Mouse (Mus musculus) midbrain, embryonic 14.5 days (tissue): ENCODE measurements around the gene Zyx. TPM values are rescaled to one million over a fixed set of nuclear protein-coding genes. Genes with fewer than 3 reads are reported as not detected.

Experiments used
- ATAC-seq: fragments of 200-750 bp; cut with Nextera tagmentation; 2 replicates; pipeline ENCODE4 v1.8.0; 2017; ENCODE audit warnings: moderate number of reproducible peaks, moderate library complexity; ENCODE audit not compliant: low FRiP score, low TSS enrichment
- DNase-seq: peaks from one replicate; pipeline ENCODE4 v3.0.0-alpha.2; 2015
- H3K27ac ChIP-seq: fragments of 300-500 bp; sonication (generic); replicated peaks from 2 replicates; pipeline ENCODE4 v1.5.1; 2014; ENCODE audit warnings: mild to moderate bottlenecking, low read depth, low read length, moderate library complexity
- H3K27me3 ChIP-seq: fragments of 300-500 bp; sonication (generic); 2 replicates; pipeline ENCODE4 v1.6.1; 2014; ENCODE audit warnings: low read length, control low read depth, mixed read lengths; ENCODE audit not compliant: control insufficient read depth, insufficient read depth
- H3K36me3 ChIP-seq: fragments of 300-500 bp; sonication (generic); 2 replicates; pipeline ENCODE4 v1.6.1; 2014; ENCODE audit warnings: low read length, control low read depth; ENCODE audit not compliant: control insufficient read depth, insufficient read depth
- H3K4me1 ChIP-seq: fragments of 300-500 bp; sonication (generic); 2 replicates; pipeline ENCODE4 v1.6.1; 2014; ENCODE audit warnings: mild to moderate bottlenecking, antibody characterized with exemption, low read length, control low read depth; ENCODE audit not compliant: control insufficient read depth, insufficient read depth
- H3K4me2 ChIP-seq: fragments of 300-500 bp; sonication (generic); 2 replicates; pipeline ENCODE4 v1.6.1; 2014; ENCODE audit warnings: mild to moderate bottlenecking, low read length, moderate library complexity
- H3K4me3 ChIP-seq: fragments of 300-500 bp; sonication (generic); replicated peaks from 2 replicates; pipeline ENCODE4 v1.5.1; 2014; ENCODE audit warnings: low read depth, low read length
- H3K9ac ChIP-seq: fragments of 300-500 bp; sonication (generic); replicated peaks from 2 replicates; pipeline ENCODE4 v1.6.1; 2014; ENCODE audit warnings: mild to moderate bottlenecking, low read length, moderate library complexity
- H3K9me3 ChIP-seq: fragments of 300-500 bp; sonication (generic); 2 replicates; pipeline ENCODE4 v1.6.1; 2016; ENCODE audit warnings: low read length, control low read depth, mixed read lengths; ENCODE audit not compliant: control insufficient read depth
- WGBS: fragments of 180-500 bp; shearing (Covaris S2); extraction: QIAGEN DNeasy Blood & Tissue Kit; methylation state at CpG from one replicate; pipeline ENCODE4 v1.1.7; 2014; 5-methylcytosine and 5-hydroxymethylcytosine counted together
- polyA plus RNA-seq: library from polyadenylated mRNA; unstranded; fragments of >200 nt; fragmentation: Nextera tagmentation; extraction: Ambion mirVana; gene quantifications from 2 replicates; pipeline ENCODE4 v1.2.1, GENCODE M21; 2014

Gene Zyx
- polyA plus RNA-seq, 1 experiment from 2014 or later = 55.7 TPM

DNA sequence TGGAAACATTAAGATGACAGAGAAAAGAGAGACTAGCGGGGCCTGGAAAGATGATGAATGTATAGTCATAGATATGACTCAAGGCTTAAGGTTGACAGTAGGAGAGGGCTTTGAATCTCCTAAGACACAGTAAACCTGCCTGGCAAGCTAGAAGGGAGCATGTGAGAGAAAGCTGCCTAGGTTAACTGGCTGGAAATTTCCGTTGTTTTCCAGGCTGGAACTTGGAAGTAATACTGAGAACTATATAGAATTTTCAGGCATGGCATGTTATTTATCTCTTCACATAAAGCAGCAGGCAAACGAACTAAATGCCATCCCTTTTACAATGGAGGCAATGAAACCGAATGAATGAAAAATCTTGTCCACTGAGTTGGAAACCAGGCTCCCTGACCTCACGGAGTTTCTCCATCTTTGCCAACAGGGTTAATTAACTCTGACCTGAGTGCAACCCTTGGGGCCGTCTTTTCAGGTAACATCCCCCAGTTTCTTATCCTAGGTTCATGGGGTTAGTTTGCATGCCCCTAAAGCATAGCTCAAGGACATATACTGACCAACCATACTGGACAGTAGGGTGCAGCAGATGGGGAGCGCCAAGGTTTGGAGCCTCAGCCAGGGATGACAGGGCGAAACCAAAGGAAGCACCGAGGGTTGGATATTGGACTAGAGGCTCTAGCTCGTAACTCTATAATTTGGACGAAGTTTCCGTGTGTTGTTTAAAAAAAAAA, 987 bp upstream of the Zyx start:
- no peaks in the 10 kb centered on the region for H3K27me3 ChIP-seq
- no peak for ATAC-seq

GRCm38 (mm10) chr6:42349006-42349425, 414 bp upstream of the Zyx start:
- DNase-seq (peak; percentile 82), ATAC-seq (peak; percentile 26)
- Histone ChIP-seq H3K9ac (peak overlapping the region; percentile 90), H3K27me3 (no peaks in the 10 kb centered on the region), H3K4me1 (peaks cover 24% of the 10 kb centered on the region), H3K4me3 (peak overlapping the region; percentile 80), H3K4me2 (peak overlapping the region; percentile 69), H3K9me3 (no peaks in the 10 kb centered on the region), H3K36me3 (peaks cover 5% of the 10 kb centered on the region; the same call in 1 of the 2 replicates), H3K27ac (peak overlapping the region; percentile 89)
- WGBS = under 1% methylated on average over 11 of the region's 11 CpGs

More for the DNA sequence above, 987 bp upstream of the Zyx start:
- Histone ChIP-seq H3K9ac (no peak overlapping the region), H3K4me2 (peak overlapping the region; percentile 69), H3K27ac (no peak overlapping the region), H3K36me3 (peaks cover 5% of the 10 kb centered on the region; the same call in 1 of the 2 replicates), H3K9me3 (no peaks in the 10 kb centered on the region), H3K4me1 (peaks cover 21% of the 10 kb centered on the region), H3K4me3 (peak overlapping the region; percentile 80)
- WGBS = 39% methylated on average over 12 of the region's 12 CpGs
- DNase-seq = no peak

- DNase-seq (peak; percentile 82), ATAC-seq (peak; percentile 61)
- peak overlapping the region; percentile 90 for H3K9ac ChIP-seq
- no peaks in the 10 kb centered on the region for H3K9me3 ChIP-seq
- peaks cover 30% of the 10 kb centered on the region for H3K4me1 ChIP-seq
- H3K4me2 ChIP-seq = peak overlapping the region; percentile 69
- H3K36me3 ChIP-seq = peaks cover 5% of the 10 kb centered on the region; the same call in 1 of the 2 replicates
- under 1% methylated on average over 68 of the region's 72 CpGs for WGBS
- H3K27me3 ChIP-seq = no peaks in the 10 kb centered on the region
- H3K27ac ChIP-seq = peak overlapping the region; percentile 89
- H3K4me3 ChIP-seq = peak overlapping the region; percentile 80
These were observed 864 bp downstream of the Zyx start for GRCm38 (mm10) chr6:42350021-42350967.

GRCm38 (mm10) chr6:42350968-42351775, 1.7 kb downstream of the Zyx start:
- Histone ChIP-seq H3K27me3 (no peaks in the 10 kb centered on the region), H3K4me2 (peak overlapping the region; percentile 69), H3K9ac (peak overlapping the region; percentile 90), H3K36me3 (peaks cover 12% of the 10 kb centered on the region), H3K4me3 (peak overlapping the region; percentile 80), H3K27ac (no peak overlapping the region), H3K9me3 (no peaks in the 10 kb centered on the region), H3K4me1 (peaks cover 30% of the 10 kb centered on the region)
- ATAC-seq (no peak), DNase-seq (no peak)
- 47% methylated on average over 13 of the region's 13 CpGs for WGBS

- ATAC-seq = no peak
- H3K4me1 ChIP-seq = peaks cover 30% of the 10 kb centered on the region
These were observed 2.5 kb downstream of the Zyx start for GRCm38 (mm10) chr6:42351776-42352485.

DNA sequence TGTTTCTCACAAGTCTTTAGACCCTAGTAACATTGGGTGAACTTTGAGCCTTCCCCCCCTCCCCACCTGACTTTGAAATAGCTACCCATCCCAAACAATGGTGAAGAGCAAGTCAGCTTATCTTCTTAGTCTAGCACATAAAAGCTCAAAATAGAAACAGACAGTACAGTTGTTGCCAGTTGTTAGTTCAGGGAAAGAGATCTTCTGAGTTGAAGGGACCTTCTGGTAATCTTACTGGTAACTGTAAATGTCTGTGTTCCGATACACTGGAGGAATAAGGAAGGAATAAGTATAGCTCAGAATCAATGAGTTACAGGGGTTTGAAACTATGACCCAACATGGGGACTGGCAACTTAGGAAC, 3.0 kb downstream of the Zyx start:
- Histone ChIP-seq H3K4me1 (peaks cover 30% of the 10 kb centered on the region), H3K27me3 (no peaks in the 10 kb centered on the region), H3K9ac (no peak overlapping the region), H3K4me3 (no peak overlapping the region), H3K4me2 (no peak overlapping the region), H3K9me3 (no peaks in the 10 kb centered on the region), H3K27ac (no peak overlapping the region), H3K36me3 (peaks cover 25% of the 10 kb centered on the region)
- 100% methylated on average over 1 of the region's 1 CpGs for WGBS
- no peak for ATAC-seq
- DNase-seq = no peak

More at GRCm38 (mm10) chr6:42351776-42352485, 2.5 kb downstream of the Zyx start:
- Histone ChIP-seq H3K27ac (no peak overlapping the region), H3K4me2 (no peak overlapping the region), H3K27me3 (no peaks in the 10 kb centered on the region), H3K9ac (no peak overlapping the region), H3K36me3 (peaks cover 20% of the 10 kb centered on the region), H3K9me3 (no peaks in the 10 kb centered on the region), H3K4me3 (no peak overlapping the region)
- WGBS = 91% methylated on average over 7 of the region's 7 CpGs
- DNase-seq = no peak

GRCm38 (mm10) chr6:42353180-42353579, 3.8 kb downstream of the Zyx start:
- WGBS = 88% methylated on average over 8 of the region's 8 CpGs
- H3K36me3 ChIP-seq = peaks cover 32% of the 10 kb centered on the region
- H3K4me1 ChIP-seq = peaks cover 30% of the 10 kb centered on the region
- no peaks in the 10 kb centered on the region for H3K27me3 ChIP-seq
- H3K4me2 ChIP-seq = no peak overlapping the region
- no peak overlapping the region for H3K9ac ChIP-seq
- ATAC-seq (no peak), DNase-seq (no peak)
- H3K27ac ChIP-seq = no peak overlapping the region
- H3K4me3 ChIP-seq = no peak overlapping the region
- no peaks in the 10 kb centered on the region for H3K9me3 ChIP-seq
